Mouse (Mus musculus) layer of hippocampus, adult 9-10 months (tissue): ENCODE data around the gene Cfap54.

Source experiments
- DNase-seq: peaks from one replicate; pipeline ENCODE4 v3.0.0; 2022; ENCODE audit warnings: low spot score

Cfap54 gene

DNA sequence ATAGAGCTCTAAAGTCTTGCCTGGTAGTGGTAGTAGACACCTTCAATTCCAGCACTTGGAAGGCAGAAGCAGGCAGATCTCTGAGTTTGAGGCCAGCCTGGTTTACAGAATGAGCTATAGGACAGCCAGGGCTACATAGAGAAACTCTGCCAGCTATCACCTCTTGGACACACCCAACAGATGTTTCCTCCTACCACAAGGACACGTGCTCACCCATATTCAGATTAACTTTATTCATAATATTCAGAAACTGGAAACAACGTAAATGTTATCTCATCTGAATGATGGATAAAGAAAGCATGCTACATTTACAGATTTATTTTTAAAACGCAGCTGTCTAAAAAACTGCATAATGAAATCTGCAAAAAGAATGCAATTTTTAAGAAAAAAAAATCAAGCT is 351.1 kb downstream of the Cfap54 start:
- no peak for DNase-seq

DNA sequence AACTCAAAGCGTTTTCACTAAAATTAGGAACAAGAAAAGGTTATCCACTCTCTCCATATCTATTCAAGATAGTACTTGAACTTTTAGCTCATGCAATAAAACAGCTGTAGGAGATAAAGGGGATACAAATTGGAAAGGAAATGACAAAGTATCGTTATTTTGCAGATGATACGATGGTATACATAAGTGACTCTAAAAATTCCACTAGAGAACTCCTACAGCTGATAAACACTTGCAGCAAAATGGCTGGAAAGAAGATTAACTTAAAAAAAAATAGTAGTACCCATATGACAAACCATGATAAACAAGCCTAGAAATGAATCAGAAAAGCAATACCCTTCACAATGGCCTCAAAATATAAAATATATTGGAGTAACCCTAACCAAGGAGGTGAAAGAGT is 352.7 kb downstream of the Cfap54 start:
- DNase-seq = no peak
